Mouse (Mus musculus): ENCODE measurements at regions not wholly inside any gene's neighbourhood (a gene's known extent, or its start where the extent isn't known, plus 50 kb on each side); places are given as distances from the start of the nearest gene placed in this dataset.

DNA sequence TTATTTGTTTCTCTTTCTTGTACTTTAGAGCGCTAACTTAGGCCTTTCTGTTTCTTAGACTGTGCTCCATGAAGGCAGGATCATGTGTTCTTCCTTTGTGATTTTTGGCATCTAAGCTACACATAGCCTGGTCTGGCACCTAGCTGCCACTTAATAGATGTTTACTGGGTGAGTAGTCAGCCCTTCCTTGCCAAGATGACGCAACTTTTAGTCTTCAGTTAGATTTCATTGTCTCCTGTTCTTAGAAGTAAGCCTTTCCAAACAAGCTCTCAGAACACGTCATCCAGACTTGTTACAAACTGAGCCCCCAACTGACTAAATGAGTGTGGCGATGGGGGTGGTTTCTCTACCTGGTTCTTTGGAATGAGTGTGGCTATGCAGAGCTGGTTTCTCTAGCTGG is 85.4 kb upstream of the Rapgef5 start:
- DNase-seq (ENCODE audit: low spot score in 2 of 2) = no peak

DNA sequence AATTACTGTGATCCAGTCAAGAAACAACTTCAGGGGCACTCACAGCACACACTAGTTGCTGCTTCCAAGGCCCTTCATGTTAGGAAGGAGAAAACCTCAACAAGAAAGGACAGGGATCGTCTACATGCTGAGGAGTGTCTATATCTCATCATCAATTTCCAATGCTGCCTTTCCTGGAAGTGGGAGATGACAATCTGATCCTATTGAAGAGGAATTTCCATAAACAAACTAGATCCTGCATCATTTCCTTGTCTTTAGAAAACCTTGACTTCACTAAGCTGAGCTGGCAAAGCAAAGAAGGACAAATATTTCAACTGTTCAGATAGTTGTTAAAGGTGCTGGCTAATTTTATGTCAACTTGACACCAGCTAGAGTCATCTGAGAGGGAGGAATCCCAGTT is 83.5 kb upstream of the Rapgef5 start:
- DNase-seq (ENCODE audit: low spot score in 2 of 2) = no peak

DNA sequence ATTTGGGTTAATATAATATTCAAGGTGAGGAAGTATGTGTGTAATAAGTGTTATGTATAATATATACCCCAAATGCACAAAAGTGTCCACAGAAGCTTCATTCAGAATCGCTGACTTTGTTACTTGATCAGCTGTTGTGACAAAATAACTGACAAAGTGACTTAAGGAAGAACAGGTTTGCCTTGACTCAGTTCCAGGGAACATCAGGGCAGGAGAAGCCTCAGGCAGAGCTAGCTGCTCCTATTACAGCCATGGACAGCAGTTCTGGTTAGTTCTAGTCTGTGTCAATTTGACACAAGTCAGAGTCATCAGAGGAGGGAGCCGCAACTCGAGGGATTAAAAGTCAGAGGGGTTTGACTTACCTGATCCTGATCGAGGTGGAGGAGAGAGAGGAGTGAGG is 79.3 kb upstream of the Rapgef5 start:
- DNase-seq (ENCODE audit: low spot score in 2 of 2) = no peak

DNA sequence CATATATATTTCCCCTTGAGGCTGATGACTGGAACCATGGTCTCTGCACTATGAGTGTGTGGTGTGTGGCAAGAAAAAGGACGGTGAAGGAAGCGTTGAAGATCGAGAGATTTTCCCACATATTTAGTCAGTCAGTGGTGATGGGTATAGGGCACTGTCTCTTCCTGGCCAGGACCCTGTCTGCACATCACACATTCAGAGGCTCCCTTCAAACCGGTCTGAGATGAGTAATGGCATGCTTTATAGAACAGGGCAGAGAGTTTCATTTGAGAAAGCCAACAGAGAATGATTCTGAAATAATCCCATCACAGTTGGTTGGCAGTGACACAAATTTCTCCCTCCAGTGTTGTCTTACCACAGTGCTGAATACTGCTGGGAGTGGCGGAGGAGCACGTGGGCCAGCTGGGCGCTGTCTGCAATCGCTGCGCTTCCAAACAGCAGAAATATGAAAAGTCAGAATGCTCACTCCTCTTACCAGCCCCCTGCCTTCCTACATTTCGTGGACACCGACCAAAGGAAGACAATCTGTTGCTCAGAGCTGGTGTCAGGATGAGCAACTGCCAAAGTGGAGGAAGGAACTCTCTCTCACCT is 77.2 kb upstream of the Rapgef5 start:
- DNase-seq (ENCODE audit: low spot score in 2 of 2) = no peak

DNA sequence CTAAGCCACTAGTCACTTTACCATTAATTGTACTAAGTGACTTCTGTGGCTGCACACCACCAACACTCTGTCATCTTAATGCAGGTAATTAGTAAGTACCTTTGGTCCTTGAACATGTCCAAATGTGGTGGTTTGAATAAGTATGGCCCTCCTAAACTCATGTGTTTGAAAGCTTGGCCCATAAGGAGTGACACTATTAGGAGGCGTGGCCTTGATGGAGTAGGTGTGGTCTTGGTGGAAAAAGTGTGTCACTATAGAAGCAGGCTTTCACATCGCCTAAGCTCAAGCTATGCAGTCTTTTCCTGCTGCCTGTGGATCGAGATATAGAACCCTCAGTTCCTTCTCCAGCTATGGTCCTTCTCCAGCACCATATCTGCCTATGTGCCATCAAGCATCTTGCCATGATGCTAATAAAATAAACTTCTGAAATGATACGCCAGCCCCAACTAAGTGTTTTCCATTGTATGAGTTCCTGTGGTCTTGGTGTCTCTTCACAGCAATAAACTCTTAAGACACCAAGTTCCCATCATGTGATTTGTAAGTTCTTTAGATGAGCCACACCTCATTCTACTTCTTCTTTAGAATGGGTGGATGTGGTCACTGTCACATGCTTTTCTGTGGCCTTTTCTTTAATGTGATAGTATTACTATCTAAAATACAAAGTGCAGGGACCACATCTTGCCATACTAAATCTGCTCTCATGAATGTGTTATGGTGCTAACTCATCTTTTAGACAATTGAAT is 71.9 kb upstream of the Rapgef5 start:
- DNase-seq (ENCODE audit: low spot score in 2 of 2) = no peak

DNA sequence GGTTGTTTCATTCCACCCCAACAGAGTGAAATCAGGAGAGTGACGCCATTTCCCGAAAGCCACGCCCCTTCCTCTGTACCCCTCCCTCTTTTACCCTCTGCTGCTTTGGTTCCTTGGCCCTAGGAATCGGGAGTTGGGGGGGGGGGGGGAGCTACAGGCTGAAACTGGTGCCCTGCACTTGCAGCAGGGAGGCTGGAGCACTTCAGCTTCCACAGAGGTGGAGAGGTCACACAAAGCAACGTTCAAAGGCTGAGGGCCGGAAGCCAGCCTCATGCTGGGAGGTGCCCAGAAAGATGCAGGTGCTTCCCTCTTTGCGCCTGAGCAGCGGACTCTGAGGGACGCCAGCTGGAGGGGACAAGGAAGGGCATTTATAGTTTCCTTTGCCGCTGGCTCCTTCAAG is 69.1 kb upstream of the Rapgef5 start:
- no peak for DNase-seq (ENCODE audit: low spot score in 2 of 2)

DNA sequence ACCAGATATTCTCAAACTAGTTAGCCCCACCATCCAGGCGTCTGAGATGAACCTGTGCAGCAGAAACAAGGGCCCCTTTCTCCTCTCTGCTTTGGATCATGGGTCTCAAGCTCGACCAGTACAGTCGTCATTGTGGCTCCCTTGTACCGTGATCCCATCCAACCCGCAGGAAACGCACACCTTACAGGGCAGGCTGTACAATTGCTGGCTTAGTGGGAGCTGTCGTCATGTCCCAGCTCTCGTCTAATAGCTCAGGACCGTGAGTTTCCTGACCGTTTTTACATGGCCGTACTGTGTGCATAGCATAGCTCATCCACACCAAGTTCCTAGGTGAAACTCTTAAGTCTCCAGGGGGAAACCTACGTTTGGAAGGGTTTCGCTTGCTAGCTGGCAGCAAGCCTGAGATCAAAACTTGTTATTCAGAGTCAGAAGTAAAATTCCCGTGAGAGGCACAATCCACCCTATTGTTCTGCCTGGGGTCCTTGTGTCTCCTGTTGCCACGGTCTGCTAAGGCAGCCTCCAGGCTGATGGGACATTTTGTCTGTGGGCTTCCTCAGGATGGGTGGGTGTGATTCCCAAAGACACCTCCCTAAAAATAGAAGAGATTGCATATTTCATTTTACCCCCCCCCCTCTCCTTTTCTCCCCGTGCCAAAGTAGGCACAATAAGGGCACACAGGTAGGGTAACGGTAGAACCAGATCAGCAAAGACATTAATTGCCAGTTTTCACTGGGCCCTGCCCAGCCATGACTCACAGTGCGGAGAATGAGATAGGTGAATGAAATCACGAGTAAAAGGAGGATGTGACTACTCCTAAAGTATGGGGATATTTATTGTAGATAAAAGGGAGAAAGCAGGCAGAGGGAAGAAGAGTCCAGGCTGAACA is 68.2 kb upstream of the Rapgef5 start:
- DNase-seq (ENCODE audit: low spot score in 2 of 2) = no peak

DNA sequence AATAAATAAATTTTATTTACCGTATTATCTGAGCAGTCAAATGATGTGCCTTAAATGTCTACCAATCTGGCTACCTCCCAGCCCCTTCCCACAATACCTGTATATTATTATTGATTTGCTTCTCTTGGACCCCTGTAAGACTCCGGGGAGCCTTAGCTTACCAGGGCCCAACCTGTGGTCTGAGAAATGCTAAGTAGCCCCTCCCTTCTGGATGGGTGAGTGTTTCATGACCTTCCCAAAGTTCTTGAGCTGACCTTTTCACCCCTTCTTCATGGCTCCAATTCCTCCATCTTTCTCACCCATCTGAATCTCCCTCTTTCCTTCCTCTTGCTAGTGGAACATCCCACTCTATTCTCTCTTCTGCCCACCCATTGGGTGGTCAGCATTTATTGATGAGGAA is 67.2 kb upstream of the Rapgef5 start:
- DNase-seq (ENCODE audit: low spot score in 2 of 2) = no peak

DNA sequence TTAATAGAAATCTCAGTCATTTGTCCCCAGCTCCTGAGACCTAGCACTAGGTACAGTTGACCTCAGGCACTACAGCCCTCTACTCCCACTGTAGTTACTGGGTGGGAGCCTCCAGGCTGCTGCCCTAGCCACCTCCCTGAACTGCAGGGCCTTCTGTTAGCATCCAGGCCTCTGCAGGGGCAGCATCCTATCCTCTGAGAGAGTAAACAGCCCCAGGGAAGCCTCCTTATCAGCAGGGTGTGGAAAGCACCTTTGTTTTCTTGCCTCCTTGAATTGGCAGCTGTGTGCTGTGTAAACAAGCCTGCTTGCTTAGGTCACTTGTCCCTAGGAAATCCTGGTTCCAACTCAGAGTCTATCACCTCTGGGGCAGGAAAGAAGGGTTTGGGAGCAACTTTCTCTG is 66.2 kb upstream of the Rapgef5 start:
- no peak for DNase-seq (ENCODE audit: low spot score in 2 of 2)

DNA sequence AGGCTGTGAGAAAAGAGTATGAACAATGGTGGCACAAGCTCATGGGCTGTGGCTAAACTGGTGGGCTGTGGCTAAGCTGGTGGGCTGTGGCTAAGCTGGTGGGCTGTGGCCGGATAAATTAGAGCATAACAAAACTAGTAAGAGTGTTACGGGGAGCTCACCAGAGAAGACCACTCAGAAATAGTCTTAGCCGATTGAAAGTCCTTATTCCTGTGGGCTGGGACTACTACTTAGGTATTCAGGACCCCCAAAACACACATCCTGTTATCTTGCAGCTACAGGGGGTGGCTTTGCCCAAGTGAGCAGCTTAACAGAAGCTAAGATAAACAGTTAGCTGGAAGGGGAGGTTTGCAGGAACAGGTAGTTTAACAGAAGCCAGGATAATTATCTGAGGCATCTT is 65.4 kb upstream of the Rapgef5 start:
- no peak for DNase-seq (ENCODE audit: low spot score in 2 of 2)

DNA sequence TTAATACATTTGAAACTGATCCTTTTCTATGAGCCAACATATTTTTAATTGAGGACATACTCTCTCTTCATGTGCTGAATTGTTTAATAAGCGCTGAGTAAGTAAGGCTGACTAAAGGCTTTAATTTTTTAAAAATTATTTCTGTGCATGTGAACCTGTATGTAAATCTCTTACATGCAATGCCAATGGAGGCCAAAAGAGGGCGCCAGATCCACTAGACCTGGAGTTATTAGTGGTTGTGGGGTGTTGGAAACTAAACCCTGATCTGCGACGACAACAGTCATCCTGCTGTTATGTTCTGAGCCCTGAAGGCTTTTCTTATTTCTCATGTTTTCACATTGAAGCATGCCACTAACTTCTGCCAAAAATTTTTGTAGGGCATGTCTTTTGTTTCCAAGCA is 64.8 kb upstream of the Rapgef5 start:
- DNase-seq (ENCODE audit: low spot score in 2 of 2) = no peak

DNA sequence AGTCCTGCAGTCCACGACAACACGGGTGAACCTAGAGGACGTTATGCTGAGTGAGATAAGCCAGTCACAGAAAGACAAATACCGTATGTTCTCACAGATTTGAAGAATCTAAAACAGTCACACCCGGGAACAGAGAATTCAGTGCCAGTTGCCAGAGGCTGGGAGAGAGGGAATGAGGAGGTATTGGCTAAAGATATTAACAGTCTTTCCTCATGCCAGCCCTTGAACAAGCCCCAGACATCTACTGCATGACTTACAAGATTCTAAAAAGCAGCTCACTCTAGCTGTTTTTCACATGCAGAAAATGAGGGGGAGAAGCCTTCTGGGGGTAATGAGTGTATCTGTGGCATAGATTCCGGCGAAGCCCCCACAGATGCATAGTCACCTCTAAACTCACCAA is 60.5 kb upstream of the Rapgef5 start:
- no peak for DNase-seq (ENCODE audit: low spot score in 2 of 2)

DNA sequence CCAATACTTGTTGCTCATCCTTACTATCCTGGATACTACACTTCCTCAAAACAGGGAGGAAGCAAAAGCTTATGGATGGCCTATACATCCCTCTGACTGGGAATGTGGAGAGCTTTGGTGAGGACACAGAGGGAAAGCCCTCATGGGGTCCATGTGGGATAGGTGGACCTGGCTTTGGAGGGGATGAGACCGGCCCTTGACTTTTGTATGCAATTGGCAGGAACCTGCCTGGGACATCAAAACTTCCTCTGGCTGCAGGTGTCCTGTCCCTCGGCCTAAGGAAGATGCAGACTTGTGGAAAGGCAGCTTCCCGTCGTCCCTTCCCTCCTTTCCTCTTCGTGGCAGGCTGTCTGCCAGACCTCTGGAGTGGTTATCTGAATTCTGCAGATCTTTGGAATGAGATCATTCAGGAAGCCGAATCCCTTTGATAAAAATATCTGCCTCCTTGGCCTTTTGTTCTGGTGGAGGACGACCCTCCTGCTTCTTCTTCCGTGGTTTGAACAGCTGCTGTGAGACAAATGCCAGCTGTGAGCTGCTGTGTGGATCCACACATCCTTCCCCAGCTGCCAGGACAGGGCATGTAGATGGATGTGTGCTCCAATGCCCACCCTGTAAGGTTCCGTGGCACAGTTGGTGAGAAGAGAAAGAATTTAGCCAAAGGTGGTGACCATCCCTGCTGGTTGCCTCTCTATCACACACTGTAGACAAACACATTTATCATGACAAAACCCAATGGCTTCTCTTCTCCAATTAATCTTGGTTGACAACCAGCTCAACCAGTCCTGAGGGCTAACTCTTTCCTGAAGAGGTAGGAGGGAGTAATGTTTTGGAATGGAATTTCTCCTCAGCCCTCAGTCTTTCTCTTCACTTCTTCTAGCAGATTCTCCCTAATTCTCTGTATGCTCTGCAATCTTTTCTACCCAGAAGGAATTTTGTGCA is 57.9 kb upstream of the Rapgef5 start:
- DNase-seq (ENCODE audit: low spot score in 2 of 2) = peak in 1 of 2 experiments; percentile 8

DNA sequence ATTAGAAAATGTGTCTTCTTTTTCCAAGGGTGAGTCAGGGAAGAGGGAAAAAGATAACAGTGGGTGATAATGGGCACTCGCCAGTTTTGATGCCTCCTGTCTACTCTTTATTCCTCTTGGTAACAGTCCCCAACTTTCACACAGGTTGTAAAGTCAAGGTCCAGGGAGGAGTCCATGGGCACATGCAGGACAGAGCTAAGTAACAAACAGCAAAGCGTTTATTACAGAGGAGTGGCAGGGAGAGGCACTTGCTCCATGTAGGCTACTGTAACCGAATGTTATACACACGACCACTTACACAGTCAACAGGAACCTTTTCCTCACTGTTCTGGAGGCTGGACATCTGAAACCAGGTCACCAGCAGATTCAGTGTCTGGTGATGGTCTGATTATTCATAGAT is 56.7 kb upstream of the Rapgef5 start:
- no peak for DNase-seq (ENCODE audit: low spot score in 2 of 2)

DNA sequence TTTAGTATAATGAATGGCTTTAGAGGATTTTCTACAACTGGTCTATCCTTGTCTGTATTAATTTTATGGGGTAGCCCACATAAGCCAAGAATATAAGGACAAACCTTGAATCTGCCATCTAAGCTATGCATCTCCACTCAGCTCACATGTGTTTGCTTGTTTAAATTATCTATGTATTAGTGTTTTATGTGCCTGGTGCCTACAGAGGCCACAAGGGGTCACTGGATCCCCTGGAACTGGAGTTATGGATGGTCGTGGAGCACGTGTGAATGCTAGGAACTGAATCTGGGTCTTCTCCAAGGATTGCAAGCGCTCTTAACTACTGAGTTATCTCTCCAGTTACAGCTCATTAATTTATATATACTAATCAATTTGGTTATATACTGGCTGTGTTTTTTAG is 51.1 kb upstream of the Rapgef5 start:
- no peak for DNase-seq (ENCODE audit: low spot score in 2 of 2)

DNA sequence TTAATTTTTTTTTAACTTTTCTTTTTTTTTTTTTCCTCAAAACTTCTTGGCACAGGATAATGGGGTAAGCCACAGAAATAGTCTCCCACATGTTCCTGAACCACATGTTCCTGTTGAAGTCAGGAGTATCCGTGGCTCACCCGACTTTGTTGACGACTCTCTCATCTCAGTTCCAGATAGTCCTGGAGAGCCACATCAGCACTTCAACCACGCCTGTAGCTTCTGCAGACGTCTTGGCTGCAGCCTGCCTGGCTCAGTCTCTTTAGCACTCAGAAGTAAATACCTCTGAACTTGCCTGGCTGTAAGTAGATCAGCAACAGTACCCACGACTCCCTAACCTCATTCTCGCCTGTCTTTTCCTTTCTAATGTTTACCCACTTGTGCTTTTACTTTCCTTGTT is 50.3 kb upstream of the Rapgef5 start:
- DNase-seq (ENCODE audit: low spot score in 2 of 2) = no peak
